Mouse (Mus musculus): ENCODE measurements around the gene 9530077C05Rik. TPM values are rescaled to one million over a fixed set of nuclear protein-coding genes. Genes with fewer than 3 reads are reported as not detected.
A peak's percentile ranks its signal among the peaks of the same experiment; 100 is the strongest.

Gene 9530077C05Rik
- 0.84 and 1.1 TPM in 2 replicates for polyA plus RNA-seq (2011; ENCODE audit: insufficient read length, low read depth, missing spikeins)

GRCm38 (mm10) chr9:22411002-22411857 lies at the start of gene 9530077C05Rik:
9530077C05Rik (plus strand) TSS chr9:22411513.
- Histone ChIP-seq H3K4me3 (ENCODE audit: insufficient read depth, low read length) (peak within 1 kb of the TSS; percentile 56), H3K27ac (ENCODE audit: insufficient read depth, low read length) (no peak within 1 kb of the TSS), H3K4me1 (ENCODE audit: control insufficient read depth, insufficient read depth, low read length) (no peaks in the 10 kb centered on the region)
- TF ChIP-seq CTCF (IDR thresholded peaks at IDR 0.05; ENCODE audit: borderline replicate concordance, insufficient read depth, low read length) = peak; percentile 97
- TF ChIP-seq POLR2A (IDR thresholded peaks at IDR 0.05; ENCODE audit: low read depth, low read length) = no peak

GRCm38 (mm10) chr9:22366221-22366620 lies 45.1 kb upstream of the 9530077C05Rik start:
- TF ChIP-seq POLR2A (IDR thresholded peaks at IDR 0.05; ENCODE audit: low read depth, low read length) (no peak), CTCF (IDR thresholded peaks at IDR 0.05; ENCODE audit: borderline replicate concordance, insufficient read depth, low read length) (no peak)
- no peaks in the 10 kb centered on the region for H3K4me1 ChIP-seq (ENCODE audit: control insufficient read depth, insufficient read depth, low read length)
- no peak overlapping the region for H3K27ac ChIP-seq (ENCODE audit: insufficient read depth, low read length)
- H3K4me3 ChIP-seq (ENCODE audit: insufficient read depth, low read length) = no peak overlapping the region

GRCm38 (mm10) chr9:22366621-22367020 lies 44.7 kb upstream of the 9530077C05Rik start:
- Histone ChIP-seq H3K4me1 (ENCODE audit: control insufficient read depth, insufficient read depth, low read length) (no peaks in the 10 kb centered on the region), H3K4me3 (ENCODE audit: insufficient read depth, low read length) (no peak overlapping the region), H3K27ac (ENCODE audit: insufficient read depth, low read length) (no peak overlapping the region)
- TF ChIP-seq POLR2A (IDR thresholded peaks at IDR 0.05; ENCODE audit: low read depth, low read length) = no peak

GRCm38 (mm10) chr9:22368030-22368429 lies 43.3 kb upstream of the 9530077C05Rik start:
- no peak overlapping the region for H3K4me3 ChIP-seq (ENCODE audit: insufficient read depth, low read length)
- H3K4me1 ChIP-seq (ENCODE audit: control insufficient read depth, insufficient read depth, low read length) = no peaks in the 10 kb centered on the region
- TF ChIP-seq CTCF (IDR thresholded peaks at IDR 0.05; ENCODE audit: borderline replicate concordance, insufficient read depth, low read length) (no peak), POLR2A (IDR thresholded peaks at IDR 0.05; ENCODE audit: low read depth, low read length) (no peak)
- no peak overlapping the region for H3K27ac ChIP-seq (ENCODE audit: insufficient read depth, low read length)

- no peaks in the 10 kb centered on the region for H3K4me1 ChIP-seq (ENCODE audit: control insufficient read depth, insufficient read depth, low read length)
- H3K27ac ChIP-seq (ENCODE audit: insufficient read depth, low read length) = no peak overlapping the region
- H3K4me3 ChIP-seq (ENCODE audit: insufficient read depth, low read length) = no peak overlapping the region
- no peak for TF ChIP-seq CTCF (IDR thresholded peaks at IDR 0.05; ENCODE audit: borderline replicate concordance, insufficient read depth, low read length)
- TF ChIP-seq POLR2A (IDR thresholded peaks at IDR 0.05; ENCODE audit: low read depth, low read length) = no peak
Observed at GRCm38 (mm10) chr9:22372760-22373159, 38.6 kb upstream of the 9530077C05Rik start.

GRCm38 (mm10) chr9:22376086-22376485 lies 35.2 kb upstream of the 9530077C05Rik start:
- TF ChIP-seq CTCF (IDR thresholded peaks at IDR 0.05; ENCODE audit: borderline replicate concordance, insufficient read depth, low read length) (no peak), POLR2A (IDR thresholded peaks at IDR 0.05; ENCODE audit: low read depth, low read length) (no peak)
- H3K4me3 ChIP-seq (ENCODE audit: insufficient read depth, low read length) = no peak overlapping the region
- no peaks in the 10 kb centered on the region for H3K4me1 ChIP-seq (ENCODE audit: control insufficient read depth, insufficient read depth, low read length)
- H3K27ac ChIP-seq (ENCODE audit: insufficient read depth, low read length) = no peak overlapping the region

- TF ChIP-seq CTCF (IDR thresholded peaks at IDR 0.05; ENCODE audit: borderline replicate concordance, insufficient read depth, low read length) (no peak), POLR2A (IDR thresholded peaks at IDR 0.05; ENCODE audit: low read depth, low read length) (no peak)
- no peak overlapping the region for H3K4me3 ChIP-seq (ENCODE audit: insufficient read depth, low read length)
- peak overlapping the region; percentile 98 for H3K27ac ChIP-seq (ENCODE audit: insufficient read depth, low read length)
- H3K4me1 ChIP-seq (ENCODE audit: control insufficient read depth, insufficient read depth, low read length) = peaks cover 14% of the 10 kb centered on the region
Observed at GRCm38 (mm10) chr9:22385890-22386289, 25.4 kb upstream of the 9530077C05Rik start.

GRCm38 (mm10) chr9:22387901-22388300 lies 23.4 kb upstream of the 9530077C05Rik start:
- H3K4me1 ChIP-seq (ENCODE audit: control insufficient read depth, insufficient read depth, low read length) = peaks cover 14% of the 10 kb centered on the region
- TF ChIP-seq POLR2A (IDR thresholded peaks at IDR 0.05; ENCODE audit: low read depth, low read length) (no peak), CTCF (IDR thresholded peaks at IDR 0.05; ENCODE audit: borderline replicate concordance, insufficient read depth, low read length) (no peak)
- peak overlapping the region; percentile 55 for H3K27ac ChIP-seq (ENCODE audit: insufficient read depth, low read length)
- peak overlapping the region; percentile 73 for H3K4me3 ChIP-seq (ENCODE audit: insufficient read depth, low read length)

- Histone ChIP-seq H3K27ac (ENCODE audit: insufficient read depth, low read length) (peak overlapping the region; percentile 55), H3K4me1 (ENCODE audit: control insufficient read depth, insufficient read depth, low read length) (peaks cover 14% of the 10 kb centered on the region), H3K4me3 (ENCODE audit: insufficient read depth, low read length) (peak overlapping the region; percentile 73)
- TF ChIP-seq CTCF (IDR thresholded peaks at IDR 0.05; ENCODE audit: borderline replicate concordance, insufficient read depth, low read length) (no peak), POLR2A (IDR thresholded peaks at IDR 0.05; ENCODE audit: low read depth, low read length) (no peak)
Observed at GRCm38 (mm10) chr9:22388401-22388980, 22.8 kb upstream of the 9530077C05Rik start.

GRCm38 (mm10) chr9:22389021-22389476 lies 22.3 kb upstream of the 9530077C05Rik start, which contains the start of gene Anln:
Anln (minus strand) TSS chr9:22389188.
- Histone ChIP-seq H3K27ac (ENCODE audit: insufficient read depth, low read length) (peak within 1 kb of the TSS; percentile 95), H3K4me3 (ENCODE audit: insufficient read depth, low read length) (peak within 1 kb of the TSS; percentile 73), H3K4me1 (ENCODE audit: control insufficient read depth, insufficient read depth, low read length) (peaks cover 14% of the 10 kb centered on the region)
- TF ChIP-seq CTCF (IDR thresholded peaks at IDR 0.05; ENCODE audit: borderline replicate concordance, insufficient read depth, low read length) (no peak), POLR2A (IDR thresholded peaks at IDR 0.05; ENCODE audit: low read depth, low read length) (peak; percentile 98)

Measured in embryonic fibroblast, embryonic 13.5 days (primary cell).